Mouse (Mus musculus) cerebellum, adult 9-11 months (tissue): ENCODE measurements around the gene Babam2.

Experiments
- DNase-seq: peaks from one replicate; pipeline ENCODE4 v3.0.0; 2022

The Babam2 gene

DNA sequence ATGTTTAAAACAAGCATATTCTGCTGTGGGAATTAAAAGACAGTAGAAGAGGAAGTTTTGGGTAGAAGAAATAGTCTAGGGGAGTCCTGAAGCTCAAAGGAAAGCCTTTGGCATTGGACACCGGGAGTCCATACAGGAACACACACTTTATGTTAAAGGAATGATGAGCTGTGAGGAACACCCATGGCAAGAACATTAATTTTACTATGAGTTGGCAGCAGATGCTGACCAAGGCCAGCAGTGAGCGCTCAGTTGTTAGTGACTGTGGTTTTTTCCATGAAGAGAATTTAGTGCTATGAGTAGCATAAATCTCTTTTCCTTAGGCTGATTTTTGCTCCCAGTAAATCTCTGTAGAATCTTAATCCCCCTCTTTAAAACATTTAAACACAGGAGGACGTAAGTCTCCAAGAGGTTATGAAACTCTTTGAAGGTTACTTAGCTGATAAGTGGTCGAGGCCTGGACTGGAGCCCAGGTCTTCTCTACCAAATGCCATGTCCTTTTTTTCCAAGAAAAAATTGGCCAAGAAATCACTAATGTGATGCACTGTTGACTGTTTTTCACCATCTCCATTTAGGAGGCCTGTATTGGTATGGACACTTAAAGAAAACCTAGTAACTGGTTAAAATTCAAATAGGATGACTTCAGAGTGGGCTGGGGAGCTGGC lies 18.1 kb downstream of the Babam2 start:
- DNase-seq = no peak

DNA sequence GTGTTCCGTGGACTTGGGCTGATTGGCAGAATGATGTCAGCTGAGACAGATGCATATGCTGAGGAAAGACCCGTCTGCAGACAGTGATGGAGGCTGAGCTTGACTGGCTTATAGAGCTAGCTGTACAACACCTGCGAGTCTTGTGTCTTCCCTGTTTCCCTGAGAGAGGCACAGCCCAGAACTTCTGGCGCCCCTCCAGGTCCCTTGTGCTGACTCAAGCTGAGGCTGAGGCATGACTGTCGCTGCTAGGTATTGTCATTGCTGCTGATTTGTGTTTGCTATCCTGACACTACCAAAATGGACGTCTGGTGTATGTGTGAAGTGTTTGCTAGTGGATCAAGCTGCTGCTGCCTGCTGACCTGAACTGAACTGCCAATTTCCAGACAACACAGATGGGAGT lies 27.0 kb downstream of the Babam2 start:
- DNase-seq = no peak

DNA sequence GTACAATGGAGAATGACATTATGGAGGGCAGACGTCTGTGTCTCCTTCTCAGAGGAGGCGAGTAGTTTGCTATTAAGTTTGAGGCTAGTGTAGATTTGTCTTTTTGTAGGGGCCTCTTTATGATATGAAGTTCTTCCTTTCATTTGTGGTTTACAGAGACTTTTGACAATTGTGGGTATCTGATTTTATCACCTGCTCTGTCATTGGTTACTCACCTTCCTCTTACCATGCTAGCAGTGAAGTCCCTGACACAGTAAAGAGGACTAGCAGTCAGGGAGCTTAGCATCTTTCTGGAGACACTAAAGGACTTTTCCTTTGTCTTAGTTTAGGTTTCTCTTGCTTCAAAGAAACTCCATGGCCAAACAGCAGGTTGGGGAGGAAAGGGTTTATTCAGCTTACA lies 28.4 kb downstream of the Babam2 start:
- DNase-seq = no peak

DNA sequence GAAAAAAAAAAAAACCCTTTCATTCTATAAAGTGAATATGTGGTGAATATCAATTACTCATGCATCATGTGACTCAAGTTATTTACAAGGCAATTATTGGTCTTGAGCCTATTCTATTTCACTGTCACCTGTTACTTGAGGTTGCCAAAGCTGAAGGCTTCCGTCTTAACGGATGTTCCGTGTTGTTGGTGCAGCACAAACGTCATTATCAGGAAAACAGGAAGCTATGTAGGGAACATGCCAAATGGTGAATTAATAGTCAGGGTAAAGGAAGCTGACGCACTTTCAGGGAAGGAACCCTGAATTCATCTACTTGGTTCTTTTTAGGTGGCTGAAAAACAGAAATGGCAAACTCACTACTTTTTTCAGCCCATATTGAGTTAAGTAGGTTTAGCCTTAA lies 30.0 kb downstream of the Babam2 start:
- no peak for DNase-seq

DNA sequence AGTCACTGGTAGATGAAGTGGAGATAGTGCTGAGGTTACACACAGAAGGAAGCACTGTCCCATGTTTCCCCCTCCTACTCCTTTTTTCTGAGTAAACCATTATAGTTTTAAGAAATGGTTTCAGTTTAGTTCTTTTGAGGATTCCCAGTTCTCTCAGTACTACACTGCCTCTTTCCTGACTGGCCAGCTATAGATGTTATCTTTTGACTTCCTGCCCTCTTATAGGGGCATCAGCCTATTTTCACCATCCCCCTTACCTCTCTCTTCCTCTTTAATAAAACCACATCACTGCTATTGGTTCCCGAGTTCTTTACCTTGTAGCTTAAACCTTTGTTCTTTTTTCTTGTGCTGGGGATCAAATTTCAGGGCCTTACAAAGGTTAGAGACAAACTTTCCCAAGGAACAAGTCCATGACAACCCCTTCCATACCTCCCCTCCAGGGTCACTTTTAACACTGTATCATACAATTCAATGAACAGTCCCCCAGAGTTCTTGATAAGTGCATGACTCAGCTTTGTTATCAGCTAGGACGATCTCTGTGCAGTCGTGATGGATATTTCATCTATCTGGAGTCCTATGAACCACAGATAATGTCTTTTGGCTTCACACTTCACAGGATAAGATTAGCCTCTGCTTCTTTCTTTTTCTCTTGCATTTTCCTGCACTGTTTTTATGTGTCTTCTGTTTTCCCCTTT lies 35.3 kb downstream of the Babam2 start:
- DNase-seq = no peak

DNA sequence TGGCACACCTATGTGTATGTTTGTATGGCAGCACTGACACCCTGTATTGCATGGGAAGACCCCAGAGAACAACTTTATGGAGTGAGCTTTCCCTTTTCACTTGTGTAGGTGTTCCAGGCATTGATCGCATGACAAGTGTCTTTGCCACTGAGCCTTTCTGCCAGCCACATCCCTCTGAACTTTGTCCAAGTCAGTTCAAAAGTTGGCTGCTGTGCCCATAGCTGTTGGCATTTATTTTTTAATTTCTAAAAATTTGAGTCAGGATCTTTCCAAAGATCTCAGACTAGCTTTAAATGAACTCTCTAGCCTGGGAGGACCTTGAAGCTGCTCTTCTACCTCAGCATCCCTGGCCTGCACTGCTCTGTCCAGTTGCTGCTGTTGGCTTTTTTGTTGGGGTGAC lies 44.4 kb downstream of the Babam2 start:
- DNase-seq = no peak

DNA sequence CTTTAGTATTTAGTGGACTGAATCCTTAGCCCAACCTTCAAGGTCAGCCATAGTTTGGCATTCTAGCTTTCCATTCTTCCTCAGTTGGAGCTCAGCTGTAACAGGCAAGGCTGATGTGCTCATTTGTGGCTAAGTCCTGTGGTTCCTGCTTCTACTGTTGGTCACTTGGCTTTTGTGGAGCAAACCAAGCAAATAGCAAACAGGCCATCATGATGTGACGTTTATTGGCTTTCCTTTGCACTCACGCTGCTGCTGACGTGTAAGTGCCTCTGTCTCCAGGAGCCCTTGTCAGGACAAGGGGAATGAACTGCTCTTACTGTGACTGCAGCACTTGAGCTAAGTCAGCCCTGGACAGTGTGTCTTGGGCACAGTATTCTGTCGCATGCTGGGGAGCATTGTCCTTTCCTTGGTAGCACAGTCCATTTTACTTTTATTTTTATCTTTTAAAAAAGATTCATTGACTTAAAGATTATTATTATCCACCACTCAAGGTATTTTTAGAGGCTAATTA lies 45.1 kb downstream of the Babam2 start:
- DNase-seq = no peak

DNA sequence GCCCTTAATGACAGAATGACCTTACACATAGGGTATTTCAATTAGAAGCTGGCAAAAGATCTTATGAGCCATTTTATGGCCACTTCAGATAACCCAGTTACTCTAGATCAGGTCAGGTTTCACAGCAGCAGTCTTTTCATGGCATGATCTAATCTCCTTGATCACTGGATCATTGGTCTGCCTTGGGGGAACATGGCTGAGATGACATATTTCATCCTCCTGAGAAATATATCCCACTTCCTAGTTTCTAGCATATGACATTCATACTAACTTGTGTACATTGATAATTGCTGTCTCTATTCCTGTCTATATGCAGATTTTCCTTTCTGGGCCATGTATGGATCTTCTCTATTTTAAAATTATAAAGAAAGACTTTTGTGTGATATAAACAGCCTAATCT lies 51.9 kb downstream of the Babam2 start:
- no peak for DNase-seq

DNA sequence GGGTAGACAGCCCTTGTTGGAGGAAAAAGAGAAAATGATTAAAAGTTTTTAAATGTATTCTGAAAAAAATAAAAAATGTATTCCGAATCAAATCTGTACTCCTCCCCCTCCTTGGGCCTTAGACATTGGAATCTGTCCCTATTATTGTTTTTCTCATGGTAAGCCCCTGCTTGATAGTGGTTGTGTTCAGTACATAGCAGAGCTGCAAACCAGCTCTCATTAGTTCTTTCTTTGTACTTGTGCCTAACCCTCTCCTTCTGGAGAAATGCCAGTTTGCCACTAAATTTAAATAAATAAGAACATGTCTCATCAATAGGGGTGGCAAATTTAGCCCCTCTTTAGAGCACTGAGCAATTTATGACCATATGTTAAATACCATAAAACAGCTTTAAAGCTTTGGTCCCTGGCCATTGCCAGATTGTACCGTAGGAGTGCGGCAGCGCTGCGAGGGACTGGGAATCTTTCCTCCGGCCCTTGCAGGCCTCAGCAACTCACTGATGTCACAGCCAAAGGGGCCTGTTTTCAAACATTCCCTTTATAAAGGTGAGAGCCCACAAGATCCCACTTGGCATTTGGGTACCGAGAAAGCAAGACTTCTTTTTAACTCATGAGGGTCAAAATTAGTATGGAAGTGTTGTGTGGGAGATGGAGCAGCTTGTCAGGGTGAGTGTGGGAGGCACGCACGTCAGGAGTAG lies 52.9 kb downstream of the Babam2 start:
- no peak for DNase-seq

DNA sequence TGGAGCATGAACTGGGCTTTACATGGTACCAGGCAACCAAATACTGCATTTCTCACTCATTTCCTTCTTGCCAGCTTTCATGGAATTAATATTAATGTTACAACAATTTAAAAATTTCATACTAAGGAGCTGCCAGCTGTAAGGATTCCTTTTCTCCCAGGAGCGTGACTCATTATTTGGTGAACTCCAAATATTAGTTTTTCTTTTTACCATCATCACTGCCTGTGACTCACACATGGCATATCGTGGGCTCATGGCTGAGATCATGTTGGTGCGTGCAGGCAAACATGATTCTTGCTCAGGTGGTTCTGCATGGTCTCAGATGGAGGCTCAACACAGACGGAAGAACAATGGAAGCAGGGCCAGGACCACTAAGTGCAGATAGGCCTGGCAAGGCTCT lies 53.5 kb downstream of the Babam2 start:
- no peak for DNase-seq

DNA sequence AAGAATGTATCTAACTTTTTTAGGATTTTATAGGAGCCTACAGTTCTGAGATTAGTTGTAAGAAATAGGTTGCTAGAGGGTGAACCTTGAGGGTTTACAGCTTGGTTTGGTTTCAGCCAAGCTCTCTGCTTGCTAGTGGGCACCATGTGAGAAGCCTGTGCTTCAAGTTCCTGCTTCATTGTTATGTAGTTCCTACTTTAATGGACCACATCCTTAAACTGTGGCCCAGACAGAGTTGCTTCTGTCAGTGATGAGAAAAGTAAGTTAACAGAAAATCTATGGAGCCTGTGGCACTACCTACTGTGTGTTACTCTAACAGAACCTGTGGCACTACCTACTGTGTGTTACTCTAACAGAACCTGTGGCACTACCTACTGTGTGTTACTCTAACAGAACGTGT lies 57.1 kb downstream of the Babam2 start:
- DNase-seq = no peak

DNA sequence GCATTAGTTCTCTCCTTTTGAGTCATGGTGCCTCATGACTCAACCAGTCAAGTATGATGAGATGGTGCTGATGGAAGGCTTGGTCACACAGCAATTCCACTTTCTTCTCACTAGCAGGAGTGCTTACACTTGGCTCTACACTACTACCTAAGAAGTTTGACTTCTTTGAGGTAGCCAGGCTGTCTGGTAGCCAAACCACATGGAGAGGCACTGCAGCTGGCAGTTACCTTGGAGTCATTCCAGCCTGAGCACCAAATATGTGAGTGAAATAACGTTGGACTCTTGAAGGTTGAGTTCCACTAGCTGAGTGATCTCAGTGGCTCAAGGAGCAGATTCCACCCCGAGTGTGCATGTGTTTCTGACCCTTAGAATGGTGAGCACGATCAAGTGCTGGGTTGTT lies 57.8 kb downstream of the Babam2 start:
- no peak for DNase-seq

DNA sequence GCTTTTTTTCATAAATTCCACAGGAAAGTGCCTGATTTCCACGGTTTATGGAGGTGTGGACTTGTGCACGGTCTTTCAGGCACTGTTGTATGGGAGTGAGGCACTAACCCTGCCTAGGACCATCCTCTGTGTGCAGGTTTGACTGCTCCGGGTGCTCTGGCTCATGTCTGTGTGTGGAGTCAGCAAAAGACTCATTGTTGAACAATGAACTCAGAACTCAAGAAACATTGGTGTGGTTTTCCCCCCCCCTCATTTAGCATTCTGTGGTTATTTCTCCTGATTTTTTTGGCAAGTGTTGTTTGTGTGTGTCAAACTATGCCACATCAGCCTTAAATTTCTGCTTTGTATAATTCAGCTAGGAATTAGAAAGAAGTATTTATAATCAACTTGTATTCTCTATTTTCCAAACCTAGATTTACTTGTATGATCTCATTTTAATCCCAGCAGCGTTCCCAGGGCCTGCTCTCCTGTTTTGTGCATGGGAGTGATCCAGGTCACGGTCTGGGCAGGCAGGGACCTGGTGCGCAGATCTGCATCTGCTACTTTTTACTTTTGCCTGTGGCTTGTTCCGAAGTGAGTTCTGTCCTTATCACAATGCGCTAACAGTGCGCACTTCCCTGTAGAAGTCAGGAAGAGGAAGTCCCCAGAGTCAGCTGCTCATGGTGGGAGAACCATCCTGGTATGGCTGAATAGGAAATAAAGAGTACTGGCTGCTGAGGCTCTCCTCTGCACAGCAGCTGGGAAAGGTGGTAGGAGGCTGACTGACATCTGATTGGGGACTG lies 61.0 kb downstream of the Babam2 start:
- DNase-seq = no peak

DNA sequence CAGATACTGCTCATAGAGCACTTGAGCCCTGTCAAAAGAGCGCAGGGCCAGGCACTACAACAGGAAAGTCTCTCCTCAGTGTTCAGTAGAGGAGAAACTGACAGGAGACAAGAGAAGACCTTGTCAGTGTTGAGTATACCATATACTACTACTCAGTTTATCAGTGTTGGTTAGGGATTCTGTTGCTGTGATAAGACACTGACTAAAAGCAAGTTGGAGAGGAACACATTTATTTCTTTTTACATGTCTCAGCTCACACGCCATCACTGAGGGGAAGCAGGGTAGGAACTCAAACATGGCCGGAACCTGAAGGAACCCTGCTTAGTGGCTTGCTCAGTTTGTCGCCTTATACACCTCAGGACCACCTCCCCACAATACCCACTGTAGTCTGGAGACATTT lies 64.4 kb downstream of the Babam2 start:
- DNase-seq = no peak

DNA sequence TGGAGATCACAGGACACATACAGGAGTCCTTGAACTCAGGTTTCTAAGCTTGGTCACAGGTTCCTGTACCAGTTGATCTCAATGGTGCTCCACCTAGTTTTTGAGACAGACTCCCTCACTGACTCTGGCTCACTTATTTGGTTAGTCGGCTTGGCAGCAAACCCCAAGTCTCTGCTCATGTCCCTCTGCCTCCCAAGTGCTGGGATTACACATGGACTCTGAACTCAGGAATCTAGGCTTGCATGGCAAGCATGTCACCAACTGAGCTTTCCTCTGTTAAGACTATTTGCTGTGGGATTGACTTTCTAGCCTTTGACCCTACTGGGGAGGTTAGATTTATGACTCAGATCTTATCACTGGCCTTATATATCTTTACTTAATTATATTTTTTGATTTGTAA lies 65.3 kb downstream of the Babam2 start:
- DNase-seq = no peak

DNA sequence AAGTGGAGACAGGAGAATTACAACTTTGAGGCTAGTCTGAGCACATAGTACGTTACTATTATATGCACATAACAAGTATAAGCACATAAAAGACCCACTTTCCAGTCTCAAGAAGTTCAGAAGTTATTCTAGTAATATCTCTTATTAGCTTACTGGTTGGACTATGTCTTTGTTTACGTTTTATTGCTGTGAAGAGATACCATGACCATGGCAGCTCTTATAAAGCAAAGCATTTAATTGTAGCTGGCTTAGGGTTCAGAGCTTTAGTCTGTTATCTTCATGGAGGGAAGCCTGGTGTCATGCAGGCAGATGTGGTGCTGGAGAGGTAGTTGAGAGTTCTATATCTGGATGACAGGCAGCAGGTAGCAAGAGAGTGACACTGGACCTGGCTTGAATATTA lies 68.3 kb downstream of the Babam2 start:
- DNase-seq = no peak

DNA sequence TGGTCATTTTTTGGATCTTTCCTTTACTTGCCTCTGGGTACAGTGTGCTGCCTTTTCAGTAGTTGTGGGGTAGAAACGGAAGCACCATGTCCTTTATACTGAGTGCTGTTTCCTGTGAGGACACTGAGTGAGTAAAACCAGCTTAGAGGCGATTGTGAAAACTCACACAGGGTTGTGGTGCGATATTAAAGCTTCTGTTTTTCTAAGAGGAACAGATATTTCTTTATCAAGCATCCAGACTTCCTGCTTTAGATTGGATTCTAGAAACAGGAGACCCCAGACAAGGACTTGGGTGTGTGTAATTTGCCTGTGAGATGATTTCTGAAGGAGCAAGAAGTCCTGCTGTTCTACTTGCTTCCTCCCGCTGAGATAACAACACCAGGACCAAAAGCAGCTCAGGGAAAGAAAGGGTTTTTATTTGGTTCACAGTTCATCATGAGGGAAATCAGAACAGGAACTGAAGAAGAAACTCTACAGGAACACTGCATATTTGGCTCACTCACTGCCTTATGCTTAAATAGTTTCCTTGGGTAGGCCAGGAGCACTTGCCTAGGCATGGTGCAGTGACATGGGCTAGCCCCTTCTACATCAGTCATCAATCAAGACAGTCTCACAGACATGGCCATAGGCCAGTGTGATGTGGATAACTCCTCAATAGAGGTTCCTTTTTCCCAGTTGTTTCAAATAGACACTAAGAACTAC lies 69.5 kb downstream of the Babam2 start:
- no peak for DNase-seq

DNA sequence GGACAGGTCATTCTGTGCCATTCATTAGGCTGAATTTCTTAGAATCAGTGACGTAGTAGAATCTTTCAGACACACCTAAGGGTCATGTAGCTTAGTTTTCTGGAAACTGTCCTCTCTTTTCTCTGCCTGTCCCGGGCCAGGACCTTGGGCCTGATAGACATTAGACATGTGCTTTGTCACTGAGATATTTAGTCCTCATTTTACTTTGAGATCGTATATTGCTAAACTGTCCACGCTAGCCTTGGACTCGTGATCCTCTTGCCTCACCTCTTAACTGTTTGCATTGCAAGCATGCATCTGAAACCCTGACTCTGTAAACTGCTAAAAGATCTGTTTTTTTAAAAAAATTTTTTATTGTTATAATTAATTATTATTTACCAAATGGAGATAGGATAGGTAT lies 74.0 kb downstream of the Babam2 start:
- DNase-seq = no peak

DNA sequence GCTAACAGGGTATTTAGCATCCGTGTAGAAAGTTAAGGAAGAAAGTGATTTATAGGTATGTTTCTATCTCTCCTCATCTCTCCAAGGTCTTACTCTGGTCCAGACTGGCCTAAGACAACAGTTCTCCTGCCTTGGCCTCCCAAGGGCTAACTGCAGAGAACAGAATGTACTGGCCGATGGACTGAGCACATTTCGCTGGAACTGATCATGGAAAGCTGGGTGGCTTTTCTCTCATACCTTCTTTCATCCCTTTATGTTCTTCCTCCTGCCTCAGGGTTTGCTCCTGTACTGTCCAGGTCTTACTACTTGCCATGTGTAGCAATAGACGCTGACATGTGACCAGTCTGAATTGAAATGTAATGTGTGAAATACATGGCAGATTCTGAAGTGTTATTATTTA lies 74.4 kb downstream of the Babam2 start:
- DNase-seq = no peak

DNA sequence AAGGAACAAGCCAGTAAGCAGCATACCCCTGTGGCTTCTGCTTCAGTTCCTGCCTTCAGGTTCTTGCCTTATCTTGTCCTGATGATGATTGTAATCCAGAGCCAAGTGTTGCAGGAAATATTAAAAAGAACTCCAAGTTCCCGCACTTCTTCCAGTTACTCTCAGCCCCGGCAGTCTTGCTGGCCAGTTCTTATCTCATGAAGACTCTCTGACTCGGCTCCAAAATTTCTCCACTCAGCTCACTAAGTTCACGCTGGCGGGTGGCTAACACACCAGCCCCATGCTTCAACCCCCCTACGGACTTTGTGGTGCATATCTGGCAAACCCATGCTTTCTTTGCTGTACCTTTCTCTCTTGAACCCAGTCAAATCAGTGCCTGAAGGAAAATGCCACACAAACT lies 77.5 kb downstream of the Babam2 start:
- no peak for DNase-seq

DNA sequence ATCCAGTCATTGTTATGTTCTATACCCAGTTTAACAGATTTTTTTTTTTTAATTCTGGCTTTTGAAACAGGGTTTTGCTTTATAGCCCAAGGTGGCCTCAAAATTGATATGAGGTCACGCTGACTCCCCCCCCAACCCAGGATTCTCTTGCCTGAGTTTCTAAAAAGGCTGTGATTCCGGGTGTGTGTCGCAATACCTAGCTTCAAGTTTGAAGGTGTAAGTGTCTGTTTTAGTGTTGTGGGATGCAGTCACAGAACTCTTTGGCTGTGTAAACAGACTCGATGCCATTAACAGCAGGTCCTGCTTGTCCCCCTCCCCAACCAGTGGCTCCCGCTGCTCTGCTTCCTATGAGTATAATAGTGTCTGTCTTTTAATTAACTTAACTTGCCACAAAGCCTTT lies 84.1 kb downstream of the Babam2 start:
- DNase-seq = no peak

DNA sequence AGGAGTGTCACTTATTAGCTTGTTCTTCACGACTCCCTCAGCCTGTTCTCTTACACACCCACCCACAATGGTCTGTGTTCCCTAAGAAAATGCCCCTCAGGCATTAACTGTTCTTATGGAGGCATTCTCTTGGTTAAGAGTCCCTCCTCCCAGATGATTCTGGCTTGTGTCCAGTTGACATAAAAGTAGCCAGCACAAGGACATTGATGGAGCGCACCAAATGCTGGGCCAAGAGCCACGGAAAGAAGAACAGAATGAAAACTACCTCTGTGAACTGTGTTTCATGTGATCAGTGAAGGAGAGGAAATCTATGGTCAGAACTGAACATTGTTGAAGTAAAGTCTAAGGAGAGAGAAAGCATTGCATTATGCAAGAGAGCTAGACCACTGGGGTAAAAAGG lies 89.7 kb downstream of the Babam2 start:
- no peak for DNase-seq

DNA sequence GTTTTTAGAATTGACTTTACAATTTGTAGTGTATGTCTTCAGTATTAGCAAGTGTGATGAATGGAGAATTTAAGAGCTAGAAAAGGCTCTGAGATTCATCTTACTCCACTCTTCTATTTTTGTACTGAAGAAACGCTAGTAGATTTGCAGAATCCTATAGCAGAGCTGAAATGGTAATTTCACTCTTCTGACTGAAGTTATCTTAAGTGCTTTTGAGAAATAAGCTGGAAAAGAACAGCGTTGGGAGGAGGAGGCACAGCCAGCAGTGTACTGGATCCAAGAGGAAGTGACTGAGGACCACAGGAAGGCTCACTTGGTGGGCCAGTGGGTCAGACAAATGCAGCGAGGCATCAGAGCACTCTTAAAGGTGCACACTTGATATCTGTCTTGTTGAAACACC lies 90.1 kb downstream of the Babam2 start:
- DNase-seq = no peak
